Mouse (Mus musculus) lung, postnatal 4 days (tissue): ENCODE measurements around the gene Washc2.
"Not testable (repeated sequence)": the region's sequence is repeated elsewhere in the genome, so short reads cannot be mapped to it uniquely, and the experiment has no call there.

Experiments
- DNase-seq, 2 experiments: peaks; one replicate each; pipeline ENCODE4 v3.0.0; 2021

Washc2 gene

DNA sequence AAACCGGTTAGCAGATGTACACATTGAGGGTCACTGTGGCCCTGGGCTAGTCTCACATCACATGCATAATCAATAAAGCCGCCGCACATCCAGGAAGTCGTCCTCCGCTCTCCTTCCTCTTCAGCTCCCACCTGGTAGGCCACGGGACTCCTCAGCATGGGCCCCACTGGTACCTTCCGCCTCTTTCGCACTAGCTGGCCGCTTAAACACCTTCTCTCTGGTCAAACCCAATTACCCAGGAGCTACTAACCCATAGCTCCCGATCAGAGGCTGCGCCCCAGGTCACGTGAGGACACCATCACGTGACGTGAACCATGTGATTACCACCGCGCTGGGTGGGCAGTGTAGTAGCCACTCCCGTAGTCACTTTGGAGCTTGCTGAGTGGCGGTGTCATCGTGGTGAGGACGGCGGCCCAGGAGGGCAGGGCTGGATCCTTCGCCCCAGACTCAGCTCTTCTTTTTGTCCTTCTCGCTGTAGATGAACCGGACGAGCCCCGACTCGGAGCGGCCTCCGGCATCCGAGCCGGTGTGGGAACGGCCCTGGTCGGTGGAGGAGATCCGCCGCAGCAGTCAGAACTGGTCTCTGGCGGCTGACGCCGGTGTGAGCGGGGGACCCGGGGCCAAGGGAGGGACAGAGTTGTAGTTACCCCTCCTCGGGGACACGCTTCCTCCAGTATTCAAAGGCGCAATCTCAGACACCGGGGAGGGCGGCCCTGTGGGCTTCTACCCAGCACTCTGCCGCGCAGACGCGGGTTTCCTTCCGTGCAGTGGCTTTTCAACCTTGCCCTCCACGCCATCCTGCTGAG is at the start of gene Washc2:
Gene Washc2 (plus strand): TSS at position 310 of the 806 bp plus-strand sequence.
- DNase-seq: peak; percentile 95 to 97

DNA sequence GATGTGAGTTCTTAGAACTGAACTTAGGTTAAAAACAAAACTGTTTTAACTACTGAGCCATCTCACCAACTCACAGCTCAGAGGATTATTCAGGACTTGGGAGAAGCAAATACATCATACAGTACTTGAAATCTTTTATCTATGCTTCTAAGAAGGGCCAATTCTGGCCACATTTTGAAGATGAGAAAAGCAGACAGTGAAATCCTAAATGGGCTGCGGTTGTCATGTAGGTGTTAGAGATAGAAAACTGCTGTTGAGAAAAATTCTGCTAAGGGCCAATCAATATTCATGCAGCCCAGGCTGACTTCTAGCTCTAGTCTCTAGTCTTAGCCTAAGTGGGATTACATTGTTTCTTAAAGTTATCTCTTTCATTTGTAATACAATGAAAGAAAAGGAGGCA is 41.5 kb upstream of the Washc2 start:
- no peak for DNase-seq

DNA sequence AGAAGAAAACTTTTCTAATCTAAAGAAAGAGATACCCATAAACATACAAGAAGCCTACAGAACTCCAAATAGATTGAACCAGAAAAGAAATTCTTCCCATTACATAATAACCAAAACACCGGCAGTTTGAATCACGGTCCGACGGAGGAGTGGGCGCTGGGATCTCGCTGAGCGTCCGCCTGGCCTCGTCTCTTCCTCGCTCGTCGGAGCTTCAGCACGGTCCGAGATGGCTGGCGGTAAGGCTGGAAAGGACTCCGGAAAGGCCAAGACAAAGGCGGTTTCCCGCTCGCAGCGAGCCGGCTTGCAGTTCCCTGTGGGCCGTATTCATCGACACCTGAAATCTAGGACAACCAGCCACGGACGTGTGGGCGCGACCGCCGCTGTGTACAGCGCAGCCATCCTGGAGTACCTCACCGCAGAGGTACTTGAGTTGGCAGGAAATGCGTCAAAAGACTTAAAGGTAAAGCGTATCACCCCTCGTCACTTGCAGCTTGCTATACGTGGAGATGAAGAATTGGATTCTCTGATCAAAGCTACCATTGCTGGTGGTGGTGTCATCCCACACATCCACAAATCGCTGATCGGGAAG is 34.2 kb upstream of the Washc2 start:
- not testable (repeated sequence) for DNase-seq

DNA sequence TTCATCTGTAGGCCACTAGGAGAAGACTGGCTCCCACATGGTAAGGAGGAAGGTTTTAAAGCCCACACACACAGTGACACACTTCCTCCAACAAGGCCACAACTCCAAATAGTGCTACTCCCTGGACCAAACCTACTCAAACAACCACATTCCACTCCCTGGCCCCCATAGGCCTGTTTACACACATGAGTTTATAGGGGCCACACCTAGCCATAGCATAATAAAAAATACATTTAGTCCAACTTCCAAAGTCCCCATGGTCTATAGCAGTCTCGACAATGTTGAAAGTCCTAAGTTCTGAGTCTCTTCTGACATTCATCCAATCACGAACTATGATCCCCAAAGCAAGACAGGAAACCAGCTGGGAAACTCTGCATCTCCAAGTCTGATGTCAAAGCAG is 29.5 kb upstream of the Washc2 start:
- DNase-seq: no peak

DNA sequence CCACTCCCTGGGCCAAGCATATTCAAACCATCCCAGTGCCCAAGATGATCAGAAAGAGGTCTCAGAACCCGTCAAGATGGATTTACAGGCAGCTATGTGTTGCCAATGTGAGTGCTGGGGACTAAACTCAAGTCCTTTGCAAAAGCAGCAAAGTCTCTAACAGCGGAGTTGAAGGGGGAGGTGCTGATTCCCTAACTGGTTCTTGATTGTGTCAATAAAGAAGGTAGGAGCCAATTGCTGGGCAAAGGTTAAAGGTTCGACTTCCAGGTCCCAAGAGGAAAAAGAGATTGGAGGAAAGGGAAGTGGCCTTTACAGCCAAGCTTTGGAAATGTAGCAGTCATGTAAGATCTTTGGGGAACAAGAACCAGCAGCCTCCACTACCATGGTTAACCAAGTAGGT is 27.1 kb upstream of the Washc2 start:
- DNase-seq: no peak

DNA sequence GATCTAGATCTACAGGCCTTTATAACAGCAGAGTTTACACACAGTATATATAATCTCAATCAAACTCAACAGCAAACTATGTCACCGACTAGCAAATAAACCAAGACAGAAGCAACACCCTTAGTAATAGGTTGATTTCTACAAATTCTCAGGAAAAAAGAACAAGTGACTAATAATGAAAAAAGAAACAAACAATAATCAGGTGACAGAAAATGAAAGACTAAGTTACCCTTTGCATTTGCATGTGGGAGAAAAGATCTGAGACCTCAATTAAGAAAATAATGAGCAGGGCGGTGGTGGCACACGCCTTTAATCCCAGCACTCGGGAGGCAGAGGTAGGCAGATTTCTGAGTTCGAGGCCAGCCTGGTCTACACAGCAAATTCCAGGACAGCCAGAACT is 24.3 kb upstream of the Washc2 start:
- DNase-seq: no peak

DNA sequence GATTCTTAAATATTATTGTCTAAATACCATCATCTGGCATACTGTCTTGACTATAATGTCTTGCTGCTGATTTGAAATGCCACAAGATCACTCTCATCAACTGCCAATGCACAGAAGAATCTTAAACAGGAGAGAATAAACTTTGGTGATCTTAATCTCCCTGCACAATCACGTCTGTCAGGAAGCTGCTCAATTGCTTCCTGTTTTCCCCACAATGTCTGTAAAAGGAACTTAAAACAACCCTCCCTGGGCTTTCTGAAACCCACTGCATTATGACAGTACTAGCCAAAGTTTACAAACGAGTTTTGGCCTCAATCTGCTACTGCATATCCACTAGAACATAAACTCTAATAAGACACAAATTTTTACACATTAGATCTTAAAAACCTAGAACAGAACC is 21.4 kb upstream of the Washc2 start:
- DNase-seq: no peak

DNA sequence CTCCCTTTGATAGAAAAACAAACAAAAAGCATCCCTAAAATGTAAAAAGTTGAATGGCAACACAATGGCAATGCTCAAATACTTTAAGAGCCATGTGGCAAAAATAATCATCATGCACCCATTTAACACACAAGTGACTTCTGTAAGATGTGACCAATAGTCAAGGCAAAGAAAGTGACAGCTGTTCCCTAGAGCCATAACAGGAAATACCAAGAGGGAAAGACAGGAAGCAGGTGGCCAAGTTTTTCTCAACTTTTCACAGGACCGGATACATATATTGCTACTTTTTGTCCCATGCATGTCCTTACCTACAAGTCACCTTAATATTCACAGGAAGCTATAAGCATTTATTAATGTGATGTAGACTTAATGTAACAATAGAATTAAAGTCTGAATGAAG is 18.4 kb upstream of the Washc2 start:
- DNase-seq: no peak

DNA sequence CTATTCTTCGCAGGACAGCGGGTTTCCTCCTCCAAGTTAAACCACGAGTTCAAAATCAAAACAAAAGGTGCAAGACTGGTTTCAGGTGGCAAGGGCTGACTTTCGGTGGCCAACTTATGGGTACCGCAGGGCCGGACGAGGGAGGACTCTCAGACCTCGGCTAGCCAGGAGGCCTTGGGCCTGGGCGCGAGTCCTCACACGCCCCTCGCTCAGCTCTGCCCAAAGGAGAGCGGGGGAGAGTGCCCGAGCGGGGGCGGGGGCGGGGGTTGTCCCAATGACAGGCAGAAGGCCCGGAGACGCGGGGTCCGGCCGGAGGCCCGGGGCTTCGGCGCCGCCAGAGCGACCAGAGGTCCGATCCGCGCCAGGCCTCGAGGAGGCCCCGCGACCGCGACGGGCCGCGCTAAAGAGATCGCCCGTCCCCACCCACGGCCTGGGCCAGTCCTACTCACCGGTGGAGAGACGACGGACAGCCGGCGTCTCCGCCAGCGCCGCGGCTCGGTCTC is 15.0 kb upstream of the Washc2 start:
- peak in 1 of 2 experiments; percentile 67 for DNase-seq

DNA sequence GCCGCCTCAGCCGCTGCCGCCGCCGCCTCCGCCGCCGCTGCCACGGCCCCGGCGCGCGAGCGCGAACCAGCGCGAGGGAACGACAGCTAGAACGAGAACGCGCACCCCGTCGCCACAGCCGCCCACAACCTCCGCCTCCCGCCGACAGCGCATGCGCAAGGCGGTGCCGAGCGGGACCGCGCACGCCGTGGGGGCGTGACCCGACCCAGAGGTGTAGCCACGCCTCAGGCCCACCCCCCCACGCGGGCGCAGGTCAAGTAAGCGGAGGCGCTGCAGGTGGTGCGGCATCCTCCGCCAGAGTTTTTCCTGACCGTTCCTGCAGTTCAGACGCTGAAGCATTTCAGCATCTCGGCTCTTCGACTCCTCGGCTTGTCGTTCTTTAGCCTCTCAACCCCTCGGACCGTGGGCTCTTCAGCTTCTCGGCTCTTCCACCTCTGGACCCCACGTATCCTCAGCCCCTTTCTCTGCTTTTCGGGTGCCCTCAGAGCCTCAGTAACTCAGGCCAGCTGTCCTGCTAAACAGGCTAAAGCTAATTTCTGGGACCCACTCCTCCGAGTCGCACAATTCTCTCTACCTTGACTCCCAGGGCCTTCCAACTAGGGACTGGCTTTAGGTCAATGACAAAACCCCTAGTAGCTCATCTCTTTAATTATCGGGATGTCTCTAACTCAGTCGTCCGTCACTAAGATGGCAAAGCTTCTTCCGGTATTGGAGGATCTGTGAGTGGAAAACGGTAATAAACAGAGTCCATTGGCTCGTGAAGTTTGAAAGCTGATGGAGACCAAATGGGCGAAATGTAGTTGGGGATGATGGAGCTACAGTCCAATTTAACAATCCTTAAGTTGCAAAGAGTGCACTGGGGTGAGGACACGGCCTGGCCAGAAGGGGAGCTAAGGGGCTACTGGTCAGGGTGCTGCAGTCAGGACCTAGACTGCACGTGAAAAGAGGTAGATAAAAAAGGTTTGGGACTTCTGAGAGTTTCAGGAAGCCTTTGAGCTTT is 14.1 kb upstream of the Washc2 start, which contains the start of gene Tmcc1:
Gene Tmcc1 (minus strand): TSS at position 93 of the 1,000 bp plus-strand sequence.
- peak; percentile 99 for DNase-seq

DNA sequence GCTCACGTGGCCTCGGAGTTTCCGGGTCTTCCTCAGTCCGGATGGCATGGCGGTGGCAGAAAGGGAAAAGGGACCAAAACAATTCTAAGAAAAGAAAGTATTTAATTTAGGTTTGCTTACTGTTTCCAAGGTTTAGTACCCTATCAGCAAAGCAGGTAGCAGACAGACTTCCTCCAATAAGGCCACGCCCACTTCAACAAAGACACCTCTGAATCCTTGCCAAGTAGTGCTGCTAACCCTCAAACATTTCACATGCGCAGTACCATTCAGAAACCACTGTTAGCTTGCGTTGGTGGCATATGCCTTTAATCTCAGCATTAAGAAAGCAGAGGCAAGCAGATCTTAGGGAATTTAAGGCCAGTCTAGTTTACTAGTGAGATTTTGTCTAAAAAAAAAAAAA is 12.0 kb upstream of the Washc2 start:
- no peak for DNase-seq

DNA sequence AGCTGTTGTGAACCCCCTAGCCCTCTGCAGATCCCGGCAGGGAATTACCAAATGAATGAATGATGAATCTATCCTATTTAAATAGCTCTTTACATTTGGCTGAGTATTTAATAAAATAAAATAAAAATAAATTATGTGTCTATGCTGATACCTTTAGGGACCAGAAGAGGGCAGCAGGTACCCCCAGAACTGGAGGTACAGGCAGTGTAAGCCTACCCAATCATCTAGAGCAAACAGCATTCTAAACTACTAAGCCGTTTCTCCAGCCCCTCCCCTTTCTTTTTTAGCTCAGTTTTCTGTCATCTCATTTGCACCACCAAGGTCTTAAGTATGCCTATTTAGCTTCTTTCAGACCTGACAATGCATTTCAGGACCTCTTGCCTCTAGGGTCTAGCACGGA is 9.7 kb upstream of the Washc2 start:
- DNase-seq: peak in 1 of 2 experiments; percentile 12

DNA sequence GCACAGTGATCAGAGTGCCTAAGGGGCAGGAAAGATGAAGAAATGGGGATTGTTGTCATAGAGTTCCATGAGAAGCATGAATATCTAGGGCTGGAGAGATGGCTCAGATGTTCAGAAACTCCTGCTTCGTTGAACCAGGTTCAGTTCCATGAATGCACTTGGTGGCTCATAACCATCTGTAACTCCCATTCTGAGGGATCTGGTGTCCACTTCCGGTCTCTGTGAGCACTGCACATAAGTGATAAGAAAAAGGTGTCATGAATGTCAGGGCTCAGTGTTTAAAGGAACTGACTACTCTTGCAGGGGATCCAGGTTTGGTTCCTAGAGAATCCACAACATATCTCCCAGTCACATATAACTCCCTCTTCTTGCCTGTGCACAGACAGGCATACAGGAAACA is 8.2 kb upstream of the Washc2 start:
- no peak for DNase-seq

DNA sequence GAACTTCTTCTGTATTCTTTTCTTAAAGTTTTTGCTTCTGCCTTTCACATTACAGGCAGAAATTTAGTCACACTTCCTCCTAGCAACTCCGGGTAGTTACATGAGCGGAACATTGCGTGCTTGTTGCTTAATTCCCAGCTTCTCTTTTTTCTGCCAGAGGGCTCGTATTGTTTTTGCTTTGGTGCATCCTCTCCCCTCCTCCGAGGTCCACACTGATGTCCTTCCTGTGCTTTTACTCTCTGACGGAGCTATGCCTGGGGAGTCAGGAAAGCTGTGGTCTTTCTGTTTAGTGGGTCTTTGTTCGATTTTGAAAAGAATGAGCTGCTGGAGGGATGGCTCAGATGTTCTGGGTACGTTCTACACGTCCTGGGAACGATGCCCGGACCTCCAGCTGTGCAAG is 19.9 kb downstream of the Washc2 start:
- peak; percentile 17 to 57 for DNase-seq

DNA sequence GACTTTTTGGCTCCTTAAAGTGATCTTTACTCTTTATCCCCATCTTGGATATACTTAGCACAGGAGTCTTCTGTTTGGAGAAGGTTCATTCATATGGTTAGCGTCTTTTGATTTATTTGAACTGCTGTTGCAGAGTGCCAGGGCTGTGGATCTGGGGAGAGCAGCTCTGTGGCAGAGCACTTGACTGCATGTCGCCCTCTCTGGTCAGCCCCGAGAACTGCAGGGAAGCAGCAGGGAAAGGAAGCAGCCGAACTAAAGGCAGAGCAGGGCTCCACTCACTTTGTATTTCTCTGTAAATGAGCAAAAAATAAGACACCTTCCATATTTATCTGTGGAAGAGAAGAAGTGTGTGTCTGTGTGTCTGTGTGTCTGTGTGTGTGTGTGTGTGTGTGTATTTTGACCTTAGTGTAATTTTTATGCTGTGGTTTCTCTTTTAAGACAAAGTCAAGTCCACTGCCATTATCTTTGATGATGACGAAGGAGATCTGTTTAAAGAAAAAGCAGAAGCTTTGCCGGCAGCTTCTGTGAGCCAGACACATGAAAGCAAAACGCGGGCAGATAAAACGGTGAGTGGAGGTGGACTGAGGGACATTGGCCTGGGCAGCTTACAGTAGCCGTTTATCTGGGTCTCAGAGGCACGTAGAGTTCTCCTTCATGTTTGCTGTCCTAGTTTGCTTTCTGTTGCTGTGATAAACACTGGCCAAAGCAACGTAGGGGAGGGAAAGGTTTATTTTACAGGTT is 21.1 kb downstream of the Washc2 start:
- peak; percentile 62 to 78 for DNase-seq

DNA sequence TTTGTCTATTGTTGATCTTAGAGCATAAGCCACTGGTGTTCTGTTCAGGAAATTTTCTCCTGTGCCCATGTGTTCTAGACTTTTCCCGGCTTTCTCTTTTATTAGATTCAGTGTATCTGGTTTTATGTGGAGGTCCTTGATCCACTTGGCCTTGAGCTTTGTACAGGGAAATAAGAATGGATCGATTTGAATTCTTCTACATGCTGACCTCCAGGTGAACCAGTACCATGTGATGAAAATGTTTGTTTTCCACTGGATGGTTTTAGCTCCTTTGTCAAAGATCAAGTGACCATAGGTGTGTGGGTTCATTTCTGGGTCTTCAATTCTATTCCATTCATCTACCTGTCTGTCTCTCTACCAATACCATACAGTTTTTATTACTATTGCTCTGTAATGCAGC is 27.0 kb downstream of the Washc2 start:
- not testable (repeated sequence) for DNase-seq

DNA sequence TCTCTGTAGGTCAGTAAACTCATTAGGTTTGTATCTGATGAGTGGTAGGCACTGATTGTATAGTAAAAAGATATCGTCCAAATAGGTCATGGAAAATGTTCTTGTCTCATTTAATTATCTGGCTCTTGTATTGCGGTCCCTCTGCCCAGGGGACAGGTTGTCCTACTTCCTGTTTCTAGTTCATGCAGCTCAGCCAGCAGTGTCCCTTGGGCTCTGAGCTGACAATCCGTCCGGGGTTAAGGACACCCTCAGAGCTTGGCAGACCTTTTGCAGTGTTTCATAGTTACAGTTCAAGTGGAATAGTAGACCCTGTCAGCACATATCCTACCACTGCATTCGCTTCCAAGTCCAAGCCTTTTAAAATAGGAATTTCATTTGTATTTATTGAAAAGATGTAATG is 27.5 kb downstream of the Washc2 start:
- DNase-seq: no peak

DNA sequence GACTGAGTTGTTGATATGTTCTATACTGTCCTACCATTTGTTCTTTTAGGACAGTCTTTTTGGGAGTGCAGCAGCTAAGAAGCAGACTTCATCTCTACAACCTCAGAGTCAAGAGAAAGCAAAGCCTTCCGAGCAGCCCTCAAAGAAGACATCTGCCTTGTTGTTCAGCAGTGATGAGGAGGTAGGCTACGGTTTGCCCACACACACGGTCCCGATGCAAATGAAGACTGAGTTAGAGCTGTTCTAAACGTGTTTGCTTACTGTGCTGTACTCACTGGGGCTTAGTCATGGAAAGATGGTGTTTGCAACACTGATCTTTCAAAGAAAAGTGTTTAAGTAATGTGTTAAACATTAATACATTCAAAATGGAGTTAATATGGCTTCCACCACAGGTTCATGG is 30.2 kb downstream of the Washc2 start:
- DNase-seq: no peak

DNA sequence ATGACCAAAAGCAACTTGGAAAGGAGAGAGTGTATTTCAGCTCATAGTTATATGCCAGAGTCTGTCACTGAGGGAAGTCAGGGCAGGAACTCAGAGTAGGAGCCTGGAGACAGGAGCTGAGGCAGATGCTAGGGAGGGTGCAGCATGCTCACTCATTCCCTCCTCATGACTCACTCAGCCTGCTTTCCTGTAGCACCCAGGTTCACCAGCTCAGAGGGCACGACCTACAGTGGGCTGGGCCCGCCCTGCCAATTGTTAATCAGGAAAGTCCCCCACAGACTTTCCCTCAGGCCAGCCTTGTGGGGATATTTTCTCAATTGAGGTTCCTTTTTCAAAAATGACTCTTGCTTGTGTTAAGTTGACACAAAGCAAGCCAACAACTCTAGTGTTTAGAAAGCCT is 32.5 kb downstream of the Washc2 start:
- DNase-seq: no peak

DNA sequence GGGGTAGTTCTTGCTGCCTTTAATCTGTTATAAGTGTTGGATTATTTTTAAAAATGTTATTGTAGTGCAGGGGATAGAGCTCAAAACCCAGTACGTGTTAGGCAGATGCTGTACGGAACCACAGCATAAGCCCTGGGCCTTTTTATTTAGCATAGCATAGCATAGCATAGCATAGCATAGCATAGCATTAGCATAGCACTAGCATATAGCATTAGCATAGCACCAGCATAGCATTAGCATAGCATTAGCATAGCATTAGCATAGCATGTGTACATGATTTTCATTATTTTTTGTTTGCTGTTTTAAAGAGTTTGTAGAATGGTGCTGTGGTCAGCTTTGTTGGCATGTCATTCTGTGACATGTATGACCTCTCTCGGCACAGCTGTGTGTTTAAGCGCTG is 51.8 kb downstream of the Washc2 start:
- DNase-seq: no peak

DNA sequence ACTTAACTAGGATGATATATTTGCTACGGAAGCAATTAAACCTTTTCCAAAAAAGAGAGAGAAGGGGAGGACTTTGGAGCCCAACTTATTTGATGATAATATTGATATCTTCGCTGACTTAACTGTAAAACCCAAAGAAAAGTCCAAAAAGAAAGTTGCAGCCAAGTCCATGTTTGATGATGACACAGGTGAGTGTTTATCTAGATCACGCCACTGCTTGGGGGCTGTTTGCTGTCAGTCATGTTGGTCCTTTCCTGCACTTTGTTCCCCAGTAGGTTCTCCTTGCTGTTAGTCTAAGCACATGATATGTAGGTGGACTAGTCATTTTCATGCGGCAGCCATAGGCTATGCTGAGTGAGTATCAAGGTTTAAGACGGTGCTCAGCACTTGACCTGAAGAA is 52.6 kb downstream of the Washc2 start:
- no peak for DNase-seq

DNA sequence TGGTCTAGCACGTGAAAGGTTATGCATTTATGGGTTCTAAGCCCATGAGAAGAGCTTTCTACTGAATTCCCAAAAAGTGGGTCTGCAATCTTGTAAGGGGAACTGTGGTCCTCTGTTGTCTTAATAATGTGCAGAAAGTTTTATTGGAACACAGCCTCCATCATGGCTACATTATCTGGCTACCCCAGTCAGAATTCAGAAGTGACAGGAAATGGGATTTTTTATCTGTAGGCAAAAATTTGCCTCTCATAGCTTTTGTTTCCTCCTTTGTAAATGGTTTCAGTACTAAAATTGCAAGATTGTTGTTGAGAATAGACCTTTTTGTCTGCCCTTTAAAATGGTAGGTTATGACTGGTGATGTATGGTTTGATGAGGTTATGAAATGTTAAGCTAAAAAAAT is 55.0 kb downstream of the Washc2 start:
- DNase-seq: no peak
